Mouse (Mus musculus) CH12F3 (cell line): ENCODE measurements around the gene Lrrc10b.

ENCODE experiments used
- in situ Hi-C: fragments of 300-500 bp; cut with MboI; formaldehyde crosslinking; loops from 2 replicates; pipeline ENCODE4 v1.14.3; 2020; ENCODE audit warnings: low sequenced_read_pairs

Lrrc10b gene

DNA sequence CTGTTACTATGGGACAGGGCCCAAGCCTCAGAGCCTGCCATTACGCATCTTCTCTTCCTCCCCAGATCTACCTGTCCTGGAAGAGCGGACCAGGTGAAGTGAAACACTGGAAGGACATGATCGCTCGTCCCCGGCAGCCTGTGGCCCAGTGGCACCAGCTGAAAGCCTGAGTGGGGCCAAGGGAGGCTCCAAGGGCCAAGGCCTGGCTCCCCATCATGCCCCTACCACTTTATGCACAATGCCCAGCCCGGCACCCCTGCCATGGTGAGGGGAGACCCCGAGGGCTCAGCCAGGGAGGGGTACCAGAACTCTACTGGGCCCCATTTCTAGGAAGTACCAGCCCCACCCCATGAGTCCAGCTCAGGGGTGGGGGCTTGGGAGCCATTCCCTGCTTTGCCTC, 9.0 kb downstream of the Lrrc10b start:
- in situ Hi-C loops, result loop anchor here (25.0 kb wide), 1 partner anchor 111 kb away; no protein-coding TSS in a partner anchor

GRCm38 (mm10) chr19:10444685-10445369, 12.4 kb downstream of the Lrrc10b start:
- in situ Hi-C loops, result loop anchor here (25.0 kb wide), 1 partner anchor 108 kb away; no protein-coding TSS in a partner anchor

- in situ Hi-C loops, result loop anchor here (25.0 kb wide), 1 partner anchor 100 kb away; no protein-coding TSS in a partner anchor
These were observed 19.8 kb downstream of the Lrrc10b start for GRCm38 (mm10) chr19:10437521-10437920.

DNA sequence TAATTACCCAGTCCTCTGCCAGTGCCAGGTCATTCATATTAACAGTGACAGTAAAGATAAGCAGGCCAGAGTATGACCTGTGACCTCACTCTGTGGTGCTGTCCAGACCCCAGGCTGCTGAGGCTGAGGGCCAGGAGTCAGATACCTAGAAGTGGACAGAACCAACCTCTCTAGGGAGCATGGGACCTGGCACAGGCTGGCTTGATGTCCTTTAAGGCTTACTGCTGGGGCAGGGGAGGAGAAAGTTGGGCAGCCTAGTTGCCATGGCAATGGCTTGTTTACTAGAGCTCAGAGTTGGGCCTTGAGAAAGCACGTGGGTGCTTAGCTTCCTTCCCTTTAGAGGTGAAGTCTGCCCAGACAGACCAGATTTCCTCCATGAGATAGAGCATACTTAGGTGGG, 20.5 kb downstream of the Lrrc10b start:
- in situ Hi-C loops, result loop anchor here (25.0 kb wide), 1 partner anchor 99 kb away; no protein-coding TSS in a partner anchor

- in situ Hi-C loops, result loop anchor here (25.0 kb wide), 1 partner anchor 99 kb away; no protein-coding TSS in a partner anchor
These were observed 21.4 kb downstream of the Lrrc10b start for GRCm38 (mm10) chr19:10435908-10436307.

GRCm38 (mm10) chr19:10434927-10435326, 22.3 kb downstream of the Lrrc10b start:
- in situ Hi-C loops, result loop anchor here (25.0 kb wide), 1 partner anchor 98 kb away; no protein-coding TSS in a partner anchor

- in situ Hi-C loops, result loop anchor here (25.0 kb wide), 1 partner anchor 97 kb away; no protein-coding TSS in a partner anchor
These were observed 23.3 kb downstream of the Lrrc10b start for GRCm38 (mm10) chr19:10433879-10434540.

- in situ Hi-C loops, result loop anchor here (25.0 kb wide), 1 partner anchor 96 kb away; no protein-coding TSS in a partner anchor
These were observed 24.0 kb downstream of the Lrrc10b start for GRCm38 (mm10) chr19:10433225-10433624.

GRCm38 (mm10) chr19:10431841-10432240, 25.4 kb downstream of the Lrrc10b start:
- in situ Hi-C loops, result loop anchor here (25.0 kb wide), 1 partner anchor 95 kb away; no protein-coding TSS in a partner anchor

- in situ Hi-C loops, result loop anchor here (25.0 kb wide), 1 partner anchor 94 kb away; no protein-coding TSS in a partner anchor
These were observed 25.9 kb downstream of the Lrrc10b start for GRCm38 (mm10) chr19:10431410-10431809.

GRCm38 (mm10) chr19:10429371-10429770, 27.9 kb downstream of the Lrrc10b start:
- in situ Hi-C loops, result loop anchor here (25.0 kb wide), 1 partner anchor 92 kb away; no protein-coding TSS in a partner anchor

DNA sequence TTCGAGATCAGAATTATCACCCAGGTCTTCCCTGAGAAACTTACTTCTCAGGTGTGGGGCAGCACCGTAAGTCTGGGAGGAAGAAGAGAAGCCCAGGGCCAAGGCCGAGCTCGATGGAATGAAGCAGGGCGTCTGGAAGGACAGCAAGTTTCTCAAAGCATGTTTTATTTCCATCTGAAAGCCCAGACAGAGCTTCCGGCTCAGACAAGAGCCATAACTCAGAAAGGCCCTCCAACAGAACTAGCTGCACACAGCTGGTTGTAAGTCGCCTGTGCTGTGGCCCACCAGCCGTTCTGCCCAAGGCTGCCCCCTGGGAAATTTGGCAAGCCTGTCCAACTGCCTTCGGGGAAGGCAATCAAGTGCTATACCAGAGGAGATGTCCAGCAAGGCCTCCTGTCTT, 29.8 kb downstream of the Lrrc10b start:
- in situ Hi-C loops, result loop anchor here (25.0 kb wide), 1 partner anchor 90 kb away; no protein-coding TSS in a partner anchor

GRCm38 (mm10) chr19:10426793-10427192, 30.5 kb downstream of the Lrrc10b start:
- in situ Hi-C loops, result loop anchor here (25.0 kb wide), 1 partner anchor 89 kb away; no protein-coding TSS in a partner anchor

DNA sequence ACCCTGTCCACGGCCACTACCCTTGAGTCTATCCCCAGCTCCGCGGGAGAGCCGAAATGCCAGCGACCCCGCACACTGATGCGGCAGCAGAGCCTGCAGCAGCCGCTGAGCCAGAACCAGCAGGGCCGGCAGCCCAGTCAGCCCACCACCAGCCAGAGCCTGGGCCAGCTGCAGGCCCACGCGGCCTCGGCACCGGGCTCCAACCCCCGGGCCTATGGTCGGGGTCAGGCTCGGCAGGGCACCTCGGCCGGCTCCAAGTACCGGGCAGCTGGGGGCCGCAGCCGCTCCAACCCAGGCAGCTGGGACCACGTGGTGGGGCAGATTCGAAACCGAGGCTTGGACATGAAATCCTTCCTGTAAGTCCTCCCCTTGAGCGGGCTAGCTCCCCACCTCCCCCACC, 31.0 kb downstream of the Lrrc10b start:
- in situ Hi-C loops, result loop anchor here (25.0 kb wide), 1 partner anchor 89 kb away; no protein-coding TSS in a partner anchor

DNA sequence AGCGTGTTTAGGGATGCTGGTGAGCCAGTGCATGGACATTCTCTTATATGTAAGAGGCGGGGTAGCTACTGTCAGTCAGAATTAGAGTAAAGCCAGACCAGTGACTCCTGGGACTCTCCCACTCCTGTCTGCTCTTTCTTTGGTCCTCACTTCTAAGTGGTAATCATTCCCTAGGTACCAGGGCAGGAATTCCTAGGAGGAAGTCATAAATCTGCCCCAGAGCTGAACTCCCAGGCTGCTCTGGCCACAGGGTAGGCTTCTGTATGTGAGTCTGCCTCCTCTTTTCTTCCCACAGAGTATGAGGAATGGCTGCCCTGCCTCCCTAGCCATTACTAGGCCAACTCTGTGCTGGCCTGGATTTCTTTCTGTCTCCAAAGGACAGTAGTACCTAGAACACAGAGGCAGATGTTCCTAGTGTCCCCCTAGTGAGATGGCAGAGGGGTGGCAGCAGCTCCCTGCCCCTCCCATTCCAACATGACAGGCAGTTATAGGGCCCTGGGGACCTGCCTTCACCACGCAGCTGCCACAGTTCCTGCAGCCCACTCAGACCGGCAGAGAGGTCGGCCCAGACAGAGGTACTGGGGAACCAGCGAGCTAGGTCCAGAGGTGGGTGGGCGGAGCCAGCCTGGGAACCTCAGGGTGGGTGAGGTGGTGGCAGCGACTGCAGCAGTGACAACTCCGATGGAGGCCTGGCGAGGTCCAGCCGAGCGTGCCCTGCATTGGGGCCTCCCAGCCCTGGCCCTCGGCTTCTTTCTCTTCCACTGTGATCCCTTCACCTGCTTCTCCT, 31.6 kb downstream of the Lrrc10b start:
- in situ Hi-C loops, result loop anchor here (25.0 kb wide), 1 partner anchor 88 kb away; no protein-coding TSS in a partner anchor

DNA sequence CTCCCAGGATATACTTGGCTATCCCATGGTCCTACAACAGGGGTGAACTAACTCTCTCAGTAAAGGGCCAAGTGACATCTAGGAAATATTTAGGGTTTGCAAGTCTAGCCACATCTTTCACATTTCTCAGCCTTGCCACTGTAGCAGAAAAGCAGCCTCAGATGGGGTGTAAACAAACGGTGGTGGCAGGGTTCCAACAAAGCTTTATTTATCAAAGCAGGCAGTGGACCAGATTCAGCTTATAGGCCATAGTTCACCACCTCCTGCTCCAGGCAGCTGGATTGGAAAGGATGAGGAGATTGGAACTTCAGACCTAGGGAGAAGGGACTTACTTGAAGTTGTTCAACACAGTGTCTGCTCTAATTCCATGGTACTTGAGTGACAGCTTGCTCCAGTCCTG, 32.5 kb downstream of the Lrrc10b start:
- in situ Hi-C loops, result loop anchor here (25.0 kb wide), 1 partner anchor 87 kb away; no protein-coding TSS in a partner anchor

- in situ Hi-C loops, result no loop called here
These were observed 35.0 kb downstream of the Lrrc10b start for GRCm38 (mm10) chr19:10421986-10422976.

DNA sequence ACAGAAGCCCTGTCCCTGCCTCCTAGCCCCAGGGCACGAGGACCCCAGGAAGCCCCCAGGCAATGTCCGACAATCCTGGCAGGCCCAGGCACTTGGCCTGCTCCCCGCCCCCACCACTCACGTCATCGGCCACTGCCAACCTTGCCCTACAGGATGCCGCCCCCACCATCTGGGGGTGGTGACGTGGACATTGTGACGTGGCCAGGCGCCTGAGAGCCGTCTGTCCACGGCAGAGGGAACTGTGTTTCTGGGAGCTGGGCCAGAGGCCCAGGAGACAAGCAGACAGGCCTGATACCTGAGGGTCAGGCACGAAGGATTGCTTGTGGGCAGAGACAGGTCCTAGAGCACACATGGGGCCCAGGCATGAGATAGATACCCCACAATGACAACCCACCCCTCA, 39.8 kb downstream of the Lrrc10b start:
- in situ Hi-C loops, result no loop called here

DNA sequence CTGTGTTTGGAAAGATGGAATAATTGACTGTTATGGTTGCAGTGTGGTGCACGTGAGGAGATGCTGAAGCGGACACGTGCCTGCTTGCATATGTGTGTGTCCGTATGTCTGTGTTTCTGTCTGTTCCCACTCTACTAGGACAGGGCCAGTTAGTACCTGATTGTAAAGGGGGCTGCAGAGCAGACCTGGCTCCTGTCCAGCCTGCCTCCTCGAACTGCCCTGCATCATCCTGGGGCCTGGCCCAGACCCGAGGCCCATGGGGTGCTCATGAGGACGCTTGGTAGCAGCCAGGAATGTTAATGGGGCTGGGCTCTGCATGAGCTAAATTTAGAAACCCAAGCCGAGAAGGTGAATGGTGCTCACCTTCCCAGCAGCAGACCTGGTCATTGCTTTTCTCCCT, 40.4 kb downstream of the Lrrc10b start:
- in situ Hi-C loops, result no loop called here
